In the genomic region with DNA sequence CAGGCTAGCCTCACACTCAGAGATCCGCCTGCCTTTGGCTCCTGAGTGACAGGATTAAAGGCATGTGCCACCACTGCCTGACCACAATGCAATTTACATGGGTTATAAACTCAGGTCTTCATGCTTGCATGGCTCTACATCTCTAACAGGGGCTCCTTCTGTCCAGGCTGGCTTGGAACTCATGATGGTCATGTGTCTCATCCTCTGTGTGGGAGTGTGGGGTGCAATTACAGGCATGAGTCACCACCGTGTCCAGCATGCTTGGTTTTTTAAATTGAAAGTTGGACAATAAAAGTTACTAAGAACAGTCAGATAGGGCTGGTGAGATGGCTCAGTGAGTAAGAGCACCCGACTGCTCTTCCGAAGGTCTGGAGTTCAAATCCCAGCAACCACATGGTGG, we compare ENCODE assay signal across 28 mouse cellular contexts. TPM values are rescaled to one million over a fixed set of nuclear protein-coding genes. Genes with fewer than 3 reads are reported as not detected.
DNase-seq lines count a peak whose midpoint lies in the region; ATAC-seq and TF ChIP-seq lines count a peak whose summit lies in the region.
"Had no signal": no experiment of that assay in that cellular context is flagged by ENCODE, and none has a peak within 500 bp of the region (broad histone marks: within the 10 kb centered on the region; RNA-seq: fewer than 3 reads in every experiment).

No protein-coding gene starts in this region.

- no peak overlapping the region for H3K27ac ChIP-seq in intestine, embryonic 16.5 days (ENCODE audit: low read length)
- H3K27ac ChIP-seq in intestine, embryonic 15.5 days = no peak overlapping the region
- H3K27ac ChIP-seq in intestine, postnatal 0 days (ENCODE audit: low read depth, low read length) = no peak overlapping the region
- H3K27ac ChIP-seq: forebrain, embryonic 10.5 days; forebrain, embryonic 13.5 days; gastrocnemius, adult 2 months; heart, embryonic 13.5 days; hindbrain, embryonic 14.5 days; hindbrain, postnatal 0 days had no signal

- no peak overlapping the region for H3K4me3 ChIP-seq in intestine, embryonic 16.5 days (ENCODE audit: low read length)
- H3K4me3 ChIP-seq in intestine, embryonic 15.5 days (replicated peaks) = no peak overlapping the region
- H3K4me3 ChIP-seq in C2C12 (ENCODE audit: insufficient read depth, poor library complexity, severe bottlenecking) = no peak overlapping the region
- no peak overlapping the region for H3K4me3 ChIP-seq in intestine, postnatal 0 days (ENCODE audit: low read depth, low read length)
- H3K4me3 ChIP-seq: forebrain, embryonic 10.5 days; forebrain, embryonic 13.5 days; gastrocnemius, adult 2 months; heart, embryonic 13.5 days had no signal

- peak; percentile 31; the same call in 1 of the 2 replicates for ATAC-seq in intestine, embryonic 16.5 days
- no peak for ATAC-seq in intestine, embryonic 15.5 days
- ATAC-seq in intestine, postnatal 0 days = 0 out of 2 replicates have a peak, but pooled peaks have one; percentile 42
- no peak for ATAC-seq in cerebellum, adult (ENCODE audit: insufficient number of reproducible peaks, low FRiP score, low TSS enrichment)
- ATAC-seq: activated CD4-positive, CD25-positive, alpha-beta regulatory T cell, adult 4 months; forebrain, embryonic 13.5 days; forebrain, embryonic 16.5 days; hindbrain, postnatal 0 days; inflammation-experienced regulatory T-cells, adult 6 months had no signal

- WGBS in intestine, embryonic 16.5 days = 84% methylated on average over 4 of the region's 4 CpGs
- WGBS in intestine, embryonic 15.5 days = 88% methylated on average over 4 of the region's 4 CpGs
- 66% methylated on average over 4 of the region's 4 CpGs for WGBS in intestine, postnatal 0 days

- H3K79me3 ChIP-seq in C2C12 (ENCODE audit: low read depth) = no peaks in the 10 kb centered on the region

- peak; percentile 46 for DNase-seq in 3134 (ENCODE audit: extremely low read depth, insufficient read length, low spot score)
- no peak for DNase-seq in left cerebral cortex, postnatal 10 days (ENCODE audit: extremely low spot score in 1 of 2, low spot score in 2 of 2)
- no peak for DNase-seq in gastrocnemius, adult 8-10 months (ENCODE audit: low spot score in 2 of 2)
- DNase-seq: adrenal gland, adult 8-10 months; adrenal gland, postnatal 25 days; cerebellum, adult 18-20 months; cerebellum, adult 9-10 months; cerebellum, postnatal 14 days; gastrocnemius, adult 2 months; gastrocnemius, postnatal 25 days; heart, adult 18-20 months; heart, postnatal 14 days; heart, postnatal 4 days had no signal

- H3K79me2 ChIP-seq in C2C12 (ENCODE audit: control insufficient read depth, insufficient read depth) = no peaks in the 10 kb centered on the region

- no peak overlapping the region for H3ac ChIP-seq in C2C12 (ENCODE audit: control insufficient read depth, insufficient read length, low read depth)

- H3K4me1 ChIP-seq in intestine, embryonic 16.5 days (ENCODE audit: control insufficient read depth, insufficient read depth, low read length) = peaks cover 4% of the 10 kb centered on the region; the same call in 1 of the 2 replicates
- no peaks in the 10 kb centered on the region for H3K4me1 ChIP-seq in intestine, embryonic 15.5 days (replicated peaks)
- H3K4me1 ChIP-seq in intestine, postnatal 0 days (replicated peaks; ENCODE audit: control insufficient read depth, insufficient read depth, low read length) = no peaks in the 10 kb centered on the region
- H3K4me1 ChIP-seq: forebrain, embryonic 10.5 days; forebrain, embryonic 13.5 days had no signal

- H3K9ac ChIP-seq in intestine, embryonic 16.5 days (ENCODE audit: low read depth, low read length) = no peak overlapping the region
- H3K9ac ChIP-seq in intestine, embryonic 15.5 days = no peak overlapping the region
- H3K9ac ChIP-seq in intestine, postnatal 0 days (ENCODE audit: low read depth, low read length) = no peak overlapping the region
- H3K9ac ChIP-seq: forebrain, embryonic 13.5 days; heart, embryonic 13.5 days; hindbrain, embryonic 14.5 days had no signal

- H3K36me3 ChIP-seq in intestine, embryonic 16.5 days (ENCODE audit: control insufficient read depth, insufficient read depth, low read length) = no peaks in the 10 kb centered on the region
- H3K36me3 ChIP-seq in intestine, embryonic 15.5 days = no peaks in the 10 kb centered on the region
- no peaks in the 10 kb centered on the region for H3K36me3 ChIP-seq in C2C12 (ENCODE audit: control insufficient read depth, insufficient read depth)
- no peaks in the 10 kb centered on the region for H3K36me3 ChIP-seq in intestine, postnatal 0 days (ENCODE audit: control insufficient read depth, insufficient read depth)
- H3K36me3 ChIP-seq: forebrain, embryonic 10.5 days; G1E; heart, embryonic 13.5 days had no signal

- H3K27me3 ChIP-seq in intestine, embryonic 16.5 days (replicated peaks; ENCODE audit: control insufficient read depth, insufficient read depth, low read length) = no peaks in the 10 kb centered on the region
- no peaks in the 10 kb centered on the region for H3K27me3 ChIP-seq in intestine, embryonic 15.5 days (replicated peaks)
- no peaks in the 10 kb centered on the region for H3K27me3 ChIP-seq in C2C12 (ENCODE audit: control insufficient read depth, insufficient read depth, insufficient read length)
- no peaks in the 10 kb centered on the region for H3K27me3 ChIP-seq in intestine, postnatal 0 days (replicated peaks; ENCODE audit: control insufficient read depth, insufficient read depth, low read length)
- H3K27me3 ChIP-seq: CH12.LX; forebrain, embryonic 13.5 days; heart, embryonic 13.5 days had no signal

- no peaks in the 10 kb centered on the region for H3K9me3 ChIP-seq in intestine, embryonic 16.5 days (ENCODE audit: control insufficient read depth, low read length)
- H3K9me3 ChIP-seq in intestine, embryonic 15.5 days = no peaks in the 10 kb centered on the region
- H3K9me3 ChIP-seq in intestine, postnatal 0 days (ENCODE audit: control insufficient read depth) = no peaks in the 10 kb centered on the region
- H3K9me3 ChIP-seq: forebrain, embryonic 10.5 days; forebrain, embryonic 13.5 days; G1E; heart, embryonic 13.5 days had no signal

- TF ChIP-seq CTCF in C2C12 (IDR thresholded peaks at IDR 0.05; ENCODE audit: control insufficient read depth, insufficient read depth, insufficient read length) = no peak
- TF ChIP-seq CTCF in intestine, postnatal 0 days (IDR thresholded peaks at IDR 0.05; ENCODE audit: low read depth) = no peak

- H3K4me2 ChIP-seq in intestine, embryonic 16.5 days (ENCODE audit: low read depth, low read length) = no peak overlapping the region
- no peak overlapping the region for H3K4me2 ChIP-seq in intestine, embryonic 15.5 days (replicated peaks)
- no peak overlapping the region for H3K4me2 ChIP-seq in intestine, postnatal 0 days (replicated peaks; ENCODE audit: low read depth)
- H3K4me2 ChIP-seq: forebrain, embryonic 13.5 days; heart, embryonic 13.5 days; hindbrain, embryonic 14.5 days had no signal

- intact Hi-C loops in left cerebral cortex, postnatal 10 days (cut with DNase I) = no loop called here

TF ChIP-seq in C2C12, 6 proteins besides CTCF, POLR2A, EP300 and RAD21:
- peak; percentile 45 for TF ChIP-seq USF1 (IDR thresholded peaks at IDR 0.05; ENCODE audit: low read depth)
- no peak for TF ChIP-seq FOSL1 (IDR thresholded peaks at IDR 0.05; ENCODE audit: insufficient read depth, low read length, poor library complexity, severe bottlenecking)

RNA-seq across cellular contexts. Expression of a gene that starts 12.8 kb away (rescaled TPM):
- polyA plus RNA-seq in intestine, embryonic 16.5 days (2015; fragmentation: Nextera tagmentation; extraction: Ambion mirVana) = 173 and 183 TPM in 2 replicates
- 508 and 561 TPM in 2 replicates for polyA plus RNA-seq in intestine, embryonic 15.5 days (2015; fragmentation: Nextera tagmentation; extraction: Ambion mirVana)
- 453 TPM for polyA plus RNA-seq in C2C12 (2012; fragmentation: generic; extraction: Trizol)
- 326 and 327 TPM in 2 replicates for polyA plus RNA-seq in intestine, postnatal 0 days (2015; fragmentation: Nextera tagmentation; extraction: Ambion mirVana)
- total RNA-seq in left cerebral cortex, postnatal 10 days (2021) = 100 to 1,000 TPM; 175 to 177 TPM
- 100 to 1,000 TPM; 114 to 149 (median 126) TPM for total RNA-seq in gastrocnemius, adult 8-10 months (2022)

Comparison
In these comparisons a context has a peak if more than half of its experiments do, and no peak if none do; other contexts are left out.
1. ATAC-seq: peak in intestine, embryonic 16.5 days (single experiment) and intestine, postnatal 0 days (single experiment); none in intestine, embryonic 15.5 days (single experiment) and cerebellum, adult (single experiment).